Mouse (Mus musculus): ENCODE results near the gene Neurog2. TPM values are rescaled to one million over a fixed set of nuclear protein-coding genes. Genes with fewer than 3 reads are reported as not detected.

Gene Neurog2
- polyA plus RNA-seq (2012) = 0.05 and 0.06 TPM in 2 replicates

DNA sequence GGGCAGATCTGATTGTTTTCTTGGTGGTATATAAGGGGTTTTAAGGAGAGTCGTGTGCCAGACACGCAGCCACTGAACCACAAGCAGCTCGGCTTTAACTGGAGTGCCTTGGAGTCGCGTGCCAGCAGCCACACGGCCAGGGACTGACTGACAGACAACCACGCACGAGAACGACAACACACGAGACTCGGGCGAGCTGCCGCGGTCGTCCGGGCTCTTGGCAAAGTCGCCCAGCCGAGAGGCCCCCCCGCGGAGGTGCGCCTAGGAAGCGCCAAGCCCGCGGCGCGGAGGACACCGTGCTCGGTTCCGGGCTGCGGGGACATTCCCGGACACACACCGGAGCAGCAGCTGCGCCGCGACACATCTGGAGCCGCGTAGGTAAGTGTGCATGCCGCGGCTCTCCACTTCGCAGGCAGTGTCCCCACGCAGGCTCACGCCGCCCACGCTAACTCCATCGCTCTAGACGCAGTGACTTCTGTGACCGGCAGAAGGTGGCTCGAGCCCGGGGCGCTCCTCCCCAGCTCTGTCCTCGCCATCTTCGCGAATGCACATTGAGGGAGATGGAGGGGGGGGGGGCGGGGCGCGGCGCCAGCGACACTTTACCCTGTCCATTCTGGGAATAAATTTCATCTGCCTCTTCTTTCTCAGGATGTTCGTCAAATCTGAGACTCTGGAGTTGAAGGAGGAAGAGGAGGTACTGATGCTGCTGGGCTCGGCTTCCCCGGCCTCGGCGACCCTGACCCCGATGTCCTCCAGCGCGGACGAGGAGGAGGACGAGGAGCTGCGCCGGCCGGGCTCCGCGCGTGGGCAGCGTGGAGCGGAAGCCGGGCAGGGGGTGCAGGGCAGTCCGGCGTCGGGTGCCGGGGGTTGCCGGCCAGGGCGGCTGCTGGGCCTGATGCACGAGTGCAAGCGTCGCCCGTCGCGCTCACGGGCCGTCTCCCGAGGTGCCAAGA lies at the start of gene Neurog2:
Gene Neurog2 (plus strand): TSS at position 56 of the 953 bp plus-strand sequence.

Other genes starting within 250 kb of the Neurog2 start
- gene Ank2, start 133.8 kb upstream of the Neurog2 start, polyA plus RNA-seq (2012) = 0.01 and 0.25 TPM in 2 replicates
- gene Larp7, start 79.8 kb upstream of the Neurog2 start, polyA plus RNA-seq (2012) = 45.3 and 66.4 TPM in 2 replicates
- gene Zgrf1, start 79.6 kb upstream of the Neurog2 start, polyA plus RNA-seq (2012) = 0.75 and 0.95 TPM in 2 replicates
- gene Alpk1, start 147.4 kb downstream of the Neurog2 start, polyA plus RNA-seq (2012) = 0.41 and 0.51 TPM in 2 replicates
- 110 and 165 TPM in 2 replicates for gene Tifa, start 156.7 kb downstream of the Neurog2 start, polyA plus RNA-seq (2012)
- 77.4 and 85.1 TPM in 2 replicates for gene Ap1ar, start 204.4 kb downstream of the Neurog2 start, polyA plus RNA-seq (2012)